Mouse (Mus musculus): ENCODE measurements around the gene Tcp11l2.

DNA sequence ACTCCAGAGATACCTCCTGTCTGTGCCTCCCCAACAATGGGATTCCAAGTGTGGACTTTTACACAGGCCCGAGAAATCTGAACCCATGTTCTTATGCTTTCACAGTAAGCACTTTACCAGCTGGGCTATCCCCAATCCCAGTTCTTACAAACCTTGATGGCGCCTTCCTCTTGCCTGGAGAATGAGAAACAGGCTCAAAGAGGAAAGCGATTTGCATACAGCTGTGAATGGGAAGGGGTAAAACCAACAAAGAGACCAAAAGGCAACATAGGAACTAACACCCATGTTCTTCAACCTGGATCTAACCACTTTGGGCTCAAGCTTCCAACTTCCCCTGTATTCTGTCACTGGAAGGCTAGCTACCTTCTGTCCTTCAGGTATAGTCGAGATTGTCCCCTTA is 44.9 kb upstream of the Tcp11l2 start:
- TF ChIP-seq POLR2AphosphoS2 (IDR thresholded peaks at IDR 0.05; ENCODE audit: low read length) = no peak
- no peak for TF ChIP-seq CTCF (IDR thresholded peaks at IDR 0.05 in 2 of 3, conservative IDR thresholded peaks at IDR 0.05 in 1 of 3; ENCODE audit: control insufficient read depth in 1 of 3, insufficient read depth in 1 of 3, low read depth in 2 of 3, low read length in 3 of 3, poor library complexity in 1 of 3, severe bottlenecking in 1 of 3)
- no peak for TF ChIP-seq MAFK (IDR thresholded peaks at IDR 0.05; ENCODE audit: borderline replicate concordance, low read depth, low read length)
- TF ChIP-seq MAZ (IDR thresholded peaks at IDR 0.05; ENCODE audit: low read depth, low read length) = no peak
- no peak for TF ChIP-seq USF1 (IDR thresholded peaks at IDR 0.05; ENCODE audit: low read depth, low read length)
- no peak for TF ChIP-seq GATA1 (IDR thresholded peaks at IDR 0.05; ENCODE audit: low read depth, low read length)
- TF ChIP-seq GABPA (IDR thresholded peaks at IDR 0.05; ENCODE audit: low read depth, low read length) = no peak
- TF ChIP-seq TAL1 (IDR thresholded peaks at IDR 0.05; ENCODE audit: low read length) = no peak
- TF ChIP-seq EP300 (IDR thresholded peaks at IDR 0.05; ENCODE audit: low read depth in 1 of 2, low read length in 2 of 2) = no peak

Data from MEL (cell line).